Mouse (Mus musculus) limb, embryonic 11.5 days (tissue): ENCODE data around the gene Ifna14. TPM values are rescaled to one million over a fixed set of nuclear protein-coding genes. Genes with fewer than 3 reads are reported as not detected.

Experiments used
- ATAC-seq: fragments of 200-750 bp; cut with Nextera tagmentation; 2 replicates; pipeline ENCODE4 v1.8.0; 2017; ENCODE audit warnings: low read depth; ENCODE audit not compliant: insufficient number of reproducible peaks, low FRiP score, low TSS enrichment
- DNase-seq: peaks from one replicate; pipeline ENCODE4 v3.0.0-alpha.2; 2015; ENCODE audit warnings: low spot score
- H3K27ac ChIP-seq: fragments of 300-500 bp; sonication (generic); replicated peaks from 2 replicates; pipeline ENCODE4 v1.5.1; 2014; ENCODE audit warnings: low read depth, mild to moderate bottlenecking, low read length
- H3K27me3 ChIP-seq: fragments of 300-500 bp; sonication (generic); 2 replicates; pipeline ENCODE4 v1.6.1; 2014; ENCODE audit warnings: mild to moderate bottlenecking, low read length, mixed read lengths; ENCODE audit not compliant: control insufficient read depth, insufficient read depth
- H3K36me3 ChIP-seq: fragments of 300-500 bp; sonication (generic); 2 replicates; pipeline ENCODE4 v1.6.1; 2014; ENCODE audit warnings: mild to moderate bottlenecking, low read length, moderate library complexity, mixed read lengths; ENCODE audit not compliant: control insufficient read depth, insufficient read depth
- H3K4me1 ChIP-seq: fragments of 300-500 bp; sonication (generic); 2 replicates; pipeline ENCODE4 v1.6.1; 2014; ENCODE audit warnings: low read length, mixed read lengths; ENCODE audit not compliant: control insufficient read depth, insufficient read depth
- H3K4me2 ChIP-seq: fragments of 300-500 bp; sonication (generic); 2 replicates; pipeline ENCODE4 v1.6.1; 2014; ENCODE audit warnings: low read depth, mild to moderate bottlenecking, moderate library complexity; ENCODE audit not compliant: severe bottlenecking
- H3K4me3 ChIP-seq: fragments of 300-500 bp; sonication (generic); 2 replicates; pipeline ENCODE4 v1.5.1; 2014; ENCODE audit warnings: low read depth, low read length
- H3K9ac ChIP-seq: fragments of 300-500 bp; sonication (generic); 2 replicates; pipeline ENCODE4 v1.6.1; 2014; ENCODE audit warnings: mild to moderate bottlenecking, low read length
- H3K9me3 ChIP-seq: fragments of 300-500 bp; sonication (generic); 2 replicates; pipeline ENCODE4 v1.6.1; 2016; ENCODE audit warnings: low read length; ENCODE audit not compliant: control insufficient read depth
- WGBS: fragments of 180-500 bp; shearing (Covaris S2); extraction: QIAGEN DNeasy Blood & Tissue Kit; methylation state at CpG from one replicate; pipeline ENCODE4 v1.1.7; 2014; 5-methylcytosine and 5-hydroxymethylcytosine counted together
- polyA plus RNA-seq: library from polyadenylated mRNA; unstranded; fragments of >200 nt; fragmentation: Nextera tagmentation; extraction: Ambion mirVana; gene quantifications from 2 replicates; pipeline ENCODE4 v1.2.1, GENCODE M21; 2014

Ifna14 gene
- polyA plus RNA-seq, 1 experiment from 2014 or later: not detected

- H3K27ac ChIP-seq: no peak overlapping the region
- H3K4me2 ChIP-seq: no peak overlapping the region
- no peak overlapping the region for H3K9ac ChIP-seq
- DNase-seq: no peak
- no peaks in the 10 kb centered on the region for H3K36me3 ChIP-seq
- no peak for ATAC-seq
- H3K4me3 ChIP-seq: no peak overlapping the region
- H3K9me3 ChIP-seq: no peaks in the 10 kb centered on the region
- H3K27me3 ChIP-seq: no peaks in the 10 kb centered on the region
- no peaks in the 10 kb centered on the region for H3K4me1 ChIP-seq
Measured at GRCm38 (mm10) chr4:88523241-88523640, 48.4 kb downstream of the Ifna14 start.

- Histone ChIP-seq H3K4me2 (no peak within 1 kb of the TSS), H3K36me3 (no peaks in the 10 kb centered on the region), H3K4me3 (no peak within 1 kb of the TSS), H3K27me3 (no peaks in the 10 kb centered on the region), H3K9ac (no peak within 1 kb of the TSS), H3K4me1 (no peaks in the 10 kb centered on the region), H3K27ac (no peak within 1 kb of the TSS), H3K9me3 (no peaks in the 10 kb centered on the region)
- ATAC-seq: no peak
- WGBS: 85% methylated on average over 4 of the region's 4 CpGs
- no peak for DNase-seq
Measured at GRCm38 (mm10) chr4:88522674-88523073, 48.9 kb downstream of the Ifna14 start, which contains the start of gene Ifnb1. Gene Ifnb1 (minus strand): TSS chr4:88522774.

Other genes with a start within 250 kb of the Ifna14 start
- gene Hacd4, start 132.9 kb downstream of the Ifna14 start, polyA plus RNA-seq: 3.4 and 3.5 TPM in 2 replicates
- gene Ifnb1, start 49.0 kb downstream of the Ifna14 start, polyA plus RNA-seq: not detected in 2 replicates
- not detected in 2 replicates for gene Ifna15, start 13.6 kb downstream of the Ifna14 start, polyA plus RNA-seq
- not detected in 2 replicates for gene Ifna9, start 20.6 kb upstream of the Ifna14 start, polyA plus RNA-seq
- not detected in 2 replicates for gene Ifna12, start 31.6 kb upstream of the Ifna14 start, polyA plus RNA-seq
- gene C87499, start 62.6 kb upstream of the Ifna14 start, polyA plus RNA-seq: not detected in 2 replicates
- gene Ifna13, start 72.7 kb upstream of the Ifna14 start, polyA plus RNA-seq: not detected in 2 replicates
- not detected in 2 replicates for gene Ifna16, start 105.1 kb upstream of the Ifna14 start, polyA plus RNA-seq
- not detected in 2 replicates for gene Ifna2, start 112.1 kb upstream of the Ifna14 start, polyA plus RNA-seq
- gene Ifnab, start 119.6 kb upstream of the Ifna14 start, polyA plus RNA-seq: not detected in 2 replicates
- gene Gm26566, start 150.0 kb upstream of the Ifna14 start, polyA plus RNA-seq: 0.81 and 1.5 TPM in 2 replicates
- gene Klhl9, start 150.7 kb upstream of the Ifna14 start, polyA plus RNA-seq: 139 and 140 TPM in 2 replicates
- not detected in 2 replicates for gene Gm13271, start 183.1 kb upstream of the Ifna14 start, polyA plus RNA-seq
- gene Gm13283, start 188.3 kb upstream of the Ifna14 start, polyA plus RNA-seq: 0.13 TPM in 1 of 2 replicates, not detected in the other
- gene Gm13290, start 202.0 kb upstream of the Ifna14 start, polyA plus RNA-seq: 0.38 TPM in 1 of 2 replicates, not detected in the other
- gene Gm13289, start 205.1 kb upstream of the Ifna14 start, polyA plus RNA-seq: not detected in 2 replicates
- not detected in 2 replicates for gene Gm13272, start 208.1 kb upstream of the Ifna14 start, polyA plus RNA-seq
- gene Ifnz, start 210.3 kb upstream of the Ifna14 start, polyA plus RNA-seq: not detected in 2 replicates
- gene Gm13276, start 213.9 kb upstream of the Ifna14 start, polyA plus RNA-seq: not detected in 2 replicates
- not detected in 2 replicates for gene Gm13277, start 216.8 kb upstream of the Ifna14 start, polyA plus RNA-seq
- gene Gm13278, start 219.8 kb upstream of the Ifna14 start, polyA plus RNA-seq: not detected in 2 replicates
- gene Gm13275, start 222.7 kb upstream of the Ifna14 start, polyA plus RNA-seq: not detected in 2 replicates
- not detected in 2 replicates for gene Gm13279, start 225.6 kb upstream of the Ifna14 start, polyA plus RNA-seq
- 1.1 and 1.4 TPM in 2 replicates for gene Gm13285, start 227.9 kb upstream of the Ifna14 start, polyA plus RNA-seq
- not detected in 2 replicates for gene Gm13287, start 231.5 kb upstream of the Ifna14 start, polyA plus RNA-seq
- not detected in 2 replicates for gene Gm13288, start 233.7 kb upstream of the Ifna14 start, polyA plus RNA-seq
- gene Ifna7, start 244.4 kb upstream of the Ifna14 start, polyA plus RNA-seq: not detected in 2 replicates
- not detected in 2 replicates for gene Ifna11, start 248.2 kb upstream of the Ifna14 start, polyA plus RNA-seq